Mouse (Mus musculus) hematopoietic stem cell, adult 5-6 weeks (primary cell): ENCODE data around the gene Gad1. TPM values are rescaled to one million over a fixed set of nuclear protein-coding genes. Genes with fewer than 3 reads are reported as not detected.

ENCODE experiments used
- ATAC-seq, 2 experiments: fragments of 125-278 bp in 1 of 2; replicated peaks in 1 of 2; 2 replicates each; pipeline ENCODE4 v1.8.0; 2016 to 2017; ENCODE audit warnings: inconsistent platforms in 2 of 2, mild to moderate bottlenecking in 2 of 2, moderate number of reproducible peaks in 2 of 2, low read depth in 1 of 2, moderate TSS enrichment in 1 of 2; ENCODE audit not compliant: low FRiP score in 2 of 2, poor library complexity in 2 of 2, severe bottlenecking in 2 of 2, insufficient read depth in 1 of 2, low TSS enrichment in 1 of 2
- total RNA-seq: library from RNA; stranded (forward); fragments of 172-1452, 232-1000 nt; gene quantifications from 2 replicates; pipeline ENCODE4 v1.2.3, GENCODE M21; 2017

Gad1 gene
- total RNA-seq, 1 experiment from 2014 or later, result not detected

- no peak for ATAC-seq
Measured at GRCm38 (mm10) chr2:70649471-70649870, 96.6 kb downstream of the Gad1 start.

Other genes with a start within 250 kb of the Gad1 start
- gene Sp5, start 78.1 kb upstream of the Gad1 start, total RNA-seq, result not detected in 2 replicates
- 0.45 TPM in 1 of 2 replicates, not detected in the other for gene Erich2, start 44.3 kb upstream of the Gad1 start, total RNA-seq
- gene Gorasp2, start 108.5 kb downstream of the Gad1 start, total RNA-seq, result 33.4 and 42.1 TPM in 2 replicates
- gene Gm26558, start 109.0 kb downstream of the Gad1 start, total RNA-seq, result not detected in 2 replicates